Mouse (Mus musculus): ENCODE measurements around the gene Grap. TPM values are rescaled to one million over a fixed set of nuclear protein-coding genes. Genes with fewer than 3 reads are reported as not detected.

Grap gene
- polyA plus RNA-seq, 1 experiment from 2014 or later: 8.5 TPM

DNA sequence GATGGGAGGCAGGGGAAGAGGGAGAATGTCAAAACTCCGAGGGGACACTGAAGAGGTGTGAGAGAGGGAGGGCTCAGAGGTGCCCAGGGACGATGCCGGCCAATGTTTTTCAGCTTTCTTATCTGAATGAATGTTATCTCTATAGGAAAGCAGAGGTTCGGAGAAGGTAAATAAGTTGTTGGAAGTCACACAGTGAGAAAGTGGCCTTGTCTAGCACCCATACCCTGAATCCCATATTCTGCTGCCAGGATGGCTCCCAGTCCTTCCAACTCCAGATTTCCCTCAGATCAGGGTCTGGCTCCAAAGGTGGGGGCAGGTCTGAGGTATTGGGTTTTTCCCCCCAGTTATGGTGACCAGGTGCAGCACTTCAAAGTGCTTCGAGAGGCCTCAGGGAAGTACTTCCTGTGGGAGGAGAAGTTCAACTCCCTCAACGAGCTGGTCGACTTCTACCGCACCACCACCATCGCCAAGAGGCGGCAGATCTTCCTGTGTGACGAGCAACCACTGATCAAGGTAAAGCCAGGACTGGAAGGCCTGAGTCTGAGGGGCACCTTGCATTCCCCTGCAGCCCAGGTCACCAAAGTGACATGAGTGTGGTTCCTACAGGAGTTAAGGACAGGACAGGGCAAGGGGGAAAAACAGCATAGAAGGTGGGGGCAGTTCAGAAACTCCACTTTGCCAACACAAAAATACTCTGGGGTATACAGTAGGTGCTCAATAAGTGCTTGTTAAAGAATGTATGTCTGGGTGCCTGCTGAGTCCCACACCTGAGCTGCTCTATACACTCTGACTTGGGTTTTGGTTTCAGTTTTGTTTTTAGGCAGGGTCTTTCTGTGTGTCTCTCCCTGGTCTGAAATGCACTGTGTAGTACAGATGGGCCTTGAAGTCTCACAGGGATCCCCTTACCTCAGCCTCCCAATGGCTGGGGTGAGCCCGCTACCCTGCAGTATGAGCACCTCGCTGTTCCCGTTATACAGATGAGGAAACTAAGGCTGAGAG, 16.7 kb downstream of the Grap start:
- ATAC-seq (ENCODE audit: insufficient read depth, low FRiP score, low TSS enrichment) (no peak), DNase-seq (ENCODE audit: low spot score) (no peak)

GRCm38 (mm10) chr11:61671781-61672383, 18.8 kb downstream of the Grap start:
- peaks cover 10% of the 10 kb centered on the region for H3K4me1 ChIP-seq (ENCODE audit: control insufficient read depth, insufficient read depth, low read length)
- no peak for DNase-seq (ENCODE audit: low spot score)
- WGBS: 60% methylated on average over 19 of the region's 19 CpGs
- no peak overlapping the region for H3K9ac ChIP-seq (ENCODE audit: low read length)
- H3K27ac ChIP-seq (ENCODE audit: low read depth, low read length): no peak overlapping the region
- no peak for ATAC-seq (ENCODE audit: insufficient read depth, low FRiP score, low TSS enrichment)
- H3K4me2 ChIP-seq (ENCODE audit: low read depth): no peak overlapping the region
- H3K9me3 ChIP-seq (ENCODE audit: control insufficient read depth, low read length): no peaks in the 10 kb centered on the region
- no peaks in the 10 kb centered on the region for H3K27me3 ChIP-seq (ENCODE audit: control insufficient read depth, insufficient read depth, low read length)
- no peaks in the 10 kb centered on the region for H3K36me3 ChIP-seq (ENCODE audit: control insufficient read depth, insufficient read depth, low read length)
- no peak overlapping the region for H3K4me3 ChIP-seq (ENCODE audit: low read depth, low read length)

More for the DNA sequence above, 16.7 kb downstream of the Grap start:
- 79% methylated on average over 14 of the region's 14 CpGs for WGBS
- Histone ChIP-seq H3K36me3 (ENCODE audit: control insufficient read depth, insufficient read depth, low read length) (no peaks in the 10 kb centered on the region), H3K27ac (ENCODE audit: low read depth, low read length) (no peak overlapping the region), H3K4me3 (ENCODE audit: low read depth, low read length) (no peak overlapping the region), H3K4me1 (ENCODE audit: control insufficient read depth, insufficient read depth, low read length) (peaks cover 6% of the 10 kb centered on the region), H3K9me3 (ENCODE audit: control insufficient read depth, low read length) (no peaks in the 10 kb centered on the region), H3K4me2 (ENCODE audit: low read depth) (no peak overlapping the region), H3K27me3 (ENCODE audit: control insufficient read depth, insufficient read depth, low read length) (no peaks in the 10 kb centered on the region), H3K9ac (ENCODE audit: low read length) (no peak overlapping the region)

DNA sequence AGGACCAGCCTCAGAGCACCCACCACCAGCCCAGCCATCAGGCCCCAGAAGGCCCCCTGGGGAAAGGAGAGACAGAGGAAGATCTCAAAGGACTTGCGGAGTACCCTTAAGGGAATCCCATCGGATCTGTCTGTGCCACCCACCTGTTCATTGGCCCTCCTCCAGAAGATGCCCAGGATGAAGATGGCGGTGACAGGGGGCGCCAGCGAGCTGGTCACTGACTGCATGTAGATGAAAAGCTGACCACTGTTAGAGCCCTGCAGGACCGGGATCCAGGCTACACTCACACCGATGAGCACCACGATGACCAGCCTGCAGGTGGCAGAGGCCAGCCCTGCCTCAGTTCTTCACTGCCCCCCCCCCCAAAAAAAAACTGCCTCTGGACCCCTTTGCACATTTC, 20.6 kb downstream of the Grap start:
- Histone ChIP-seq H3K36me3 (ENCODE audit: control insufficient read depth, insufficient read depth, low read length) (no peaks in the 10 kb centered on the region), H3K4me2 (ENCODE audit: low read depth) (no peak overlapping the region), H3K27me3 (ENCODE audit: control insufficient read depth, insufficient read depth, low read length) (no peaks in the 10 kb centered on the region), H3K27ac (ENCODE audit: low read depth, low read length) (no peak overlapping the region), H3K4me1 (ENCODE audit: control insufficient read depth, insufficient read depth, low read length) (peaks cover 10% of the 10 kb centered on the region), H3K9me3 (ENCODE audit: control insufficient read depth, low read length) (no peaks in the 10 kb centered on the region), H3K9ac (ENCODE audit: low read length) (no peak overlapping the region), H3K4me3 (ENCODE audit: low read depth, low read length) (no peak overlapping the region)
- ATAC-seq (ENCODE audit: insufficient read depth, low FRiP score, low TSS enrichment): no peak
- 27% methylated on average over 8 of the region's 8 CpGs for WGBS
- no peak for DNase-seq (ENCODE audit: low spot score)

GRCm38 (mm10) chr11:61674151-61674838, 21.2 kb downstream of the Grap start:
- Histone ChIP-seq H3K4me2 (ENCODE audit: low read depth) (no peak overlapping the region), H3K36me3 (ENCODE audit: control insufficient read depth, insufficient read depth, low read length) (no peaks in the 10 kb centered on the region), H3K27ac (ENCODE audit: low read depth, low read length) (no peak overlapping the region), H3K27me3 (ENCODE audit: control insufficient read depth, insufficient read depth, low read length) (no peaks in the 10 kb centered on the region), H3K4me1 (ENCODE audit: control insufficient read depth, insufficient read depth, low read length) (peaks cover 10% of the 10 kb centered on the region), H3K9me3 (ENCODE audit: control insufficient read depth, low read length) (no peaks in the 10 kb centered on the region), H3K4me3 (ENCODE audit: low read depth, low read length) (no peak overlapping the region), H3K9ac (ENCODE audit: low read length) (no peak overlapping the region)
- peak; percentile 68 for ATAC-seq (ENCODE audit: insufficient read depth, low FRiP score, low TSS enrichment)
- DNase-seq (ENCODE audit: low spot score): no peak
- 19% methylated on average over 19 of the region's 19 CpGs for WGBS

DNA sequence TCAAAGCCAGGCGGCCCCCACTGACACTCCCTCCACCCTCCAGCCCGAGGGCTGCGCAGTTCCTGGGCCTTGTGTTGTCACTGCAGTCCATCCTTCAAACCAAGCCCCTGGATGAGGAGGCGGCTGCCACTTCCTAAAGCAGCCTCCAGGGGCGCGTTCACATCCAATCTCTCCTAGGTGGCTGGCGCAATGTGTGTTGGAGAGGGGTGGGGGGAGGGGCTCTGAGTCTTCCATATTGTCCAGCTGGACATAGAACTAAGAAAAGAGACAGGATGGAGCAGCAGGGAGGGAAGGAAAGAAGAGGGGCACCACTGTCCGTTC, 21.7 kb downstream of the Grap start:
- Histone ChIP-seq H3K27ac (ENCODE audit: low read depth, low read length) (no peak overlapping the region), H3K9ac (ENCODE audit: low read length) (no peak overlapping the region; the same call in 1 of the 2 replicates), H3K36me3 (ENCODE audit: control insufficient read depth, insufficient read depth, low read length) (no peaks in the 10 kb centered on the region), H3K4me2 (ENCODE audit: low read depth) (no peak overlapping the region), H3K9me3 (ENCODE audit: control insufficient read depth, low read length) (no peaks in the 10 kb centered on the region), H3K27me3 (ENCODE audit: control insufficient read depth, insufficient read depth, low read length) (no peaks in the 10 kb centered on the region), H3K4me1 (ENCODE audit: control insufficient read depth, insufficient read depth, low read length) (peaks cover 10% of the 10 kb centered on the region), H3K4me3 (ENCODE audit: low read depth, low read length) (no peak overlapping the region)
- ATAC-seq (ENCODE audit: insufficient read depth, low FRiP score, low TSS enrichment): peak; percentile 69
- WGBS: 2% methylated on average over 8 of the region's 8 CpGs
- DNase-seq (ENCODE audit: low spot score): peak; percentile 85

GRCm38 (mm10) chr11:61675332-61675731, 22.3 kb downstream of the Grap start:
- Histone ChIP-seq H3K27ac (ENCODE audit: low read depth, low read length) (no peak overlapping the region), H3K4me3 (ENCODE audit: low read depth, low read length) (no peak overlapping the region), H3K27me3 (ENCODE audit: control insufficient read depth, insufficient read depth, low read length) (no peaks in the 10 kb centered on the region), H3K36me3 (ENCODE audit: control insufficient read depth, insufficient read depth, low read length) (no peaks in the 10 kb centered on the region), H3K9me3 (ENCODE audit: control insufficient read depth, low read length) (no peaks in the 10 kb centered on the region), H3K4me1 (ENCODE audit: control insufficient read depth, insufficient read depth, low read length) (peaks cover 10% of the 10 kb centered on the region), H3K9ac (ENCODE audit: low read length) (no peak overlapping the region; the same call in 1 of the 2 replicates), H3K4me2 (ENCODE audit: low read depth) (no peak overlapping the region)
- WGBS: 47% methylated on average over 2 of the region's 2 CpGs
- DNase-seq (ENCODE audit: low spot score): no peak
- ATAC-seq (ENCODE audit: insufficient read depth, low FRiP score, low TSS enrichment): no peak

DNA sequence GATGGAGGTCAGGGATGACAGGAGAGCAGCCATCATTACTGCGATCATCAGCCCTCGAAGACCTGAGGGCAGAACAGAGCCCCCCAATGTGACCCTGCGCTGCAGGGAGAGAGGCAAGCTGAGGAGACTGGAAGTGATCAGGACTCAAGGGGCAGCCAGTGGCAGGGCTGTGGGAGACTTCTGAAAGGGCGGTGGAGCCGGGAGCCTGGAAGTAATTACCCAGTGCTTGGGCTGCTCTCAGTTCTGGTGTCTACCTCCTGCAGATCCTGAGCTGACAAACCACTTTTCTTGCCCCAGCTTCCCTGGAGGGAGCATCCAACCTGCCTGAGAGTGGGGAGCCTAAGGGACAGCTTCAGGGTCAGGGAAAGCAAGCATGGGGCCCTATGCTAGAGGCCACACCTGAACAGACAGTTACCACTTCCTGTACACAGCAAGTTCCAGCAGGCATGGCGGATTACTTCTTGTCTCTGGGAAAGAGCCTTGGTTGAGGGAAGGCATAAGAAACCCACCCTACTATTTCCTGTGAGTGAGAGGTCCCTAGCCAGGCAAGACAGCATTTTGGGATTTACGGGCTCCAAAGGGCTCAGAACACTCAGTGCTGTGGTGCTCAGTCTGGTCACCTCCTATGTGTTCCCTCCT, 23.3 kb downstream of the Grap start:
- H3K27me3 ChIP-seq (ENCODE audit: control insufficient read depth, insufficient read depth, low read length): no peaks in the 10 kb centered on the region
- DNase-seq (ENCODE audit: low spot score) (no peak), ATAC-seq (ENCODE audit: insufficient read depth, low FRiP score, low TSS enrichment) (no peak)
- no peak overlapping the region for H3K27ac ChIP-seq (ENCODE audit: low read depth, low read length)
- peaks cover 10% of the 10 kb centered on the region for H3K4me1 ChIP-seq (ENCODE audit: control insufficient read depth, insufficient read depth, low read length)
- 52% methylated on average over 7 of the region's 7 CpGs for WGBS
- no peak overlapping the region for H3K4me2 ChIP-seq (ENCODE audit: low read depth)
- H3K9ac ChIP-seq (ENCODE audit: low read length): no peak overlapping the region
- H3K36me3 ChIP-seq (ENCODE audit: control insufficient read depth, insufficient read depth, low read length): no peaks in the 10 kb centered on the region
- no peak overlapping the region for H3K4me3 ChIP-seq (ENCODE audit: low read depth, low read length)
- no peaks in the 10 kb centered on the region for H3K9me3 ChIP-seq (ENCODE audit: control insufficient read depth, low read length)

DNA sequence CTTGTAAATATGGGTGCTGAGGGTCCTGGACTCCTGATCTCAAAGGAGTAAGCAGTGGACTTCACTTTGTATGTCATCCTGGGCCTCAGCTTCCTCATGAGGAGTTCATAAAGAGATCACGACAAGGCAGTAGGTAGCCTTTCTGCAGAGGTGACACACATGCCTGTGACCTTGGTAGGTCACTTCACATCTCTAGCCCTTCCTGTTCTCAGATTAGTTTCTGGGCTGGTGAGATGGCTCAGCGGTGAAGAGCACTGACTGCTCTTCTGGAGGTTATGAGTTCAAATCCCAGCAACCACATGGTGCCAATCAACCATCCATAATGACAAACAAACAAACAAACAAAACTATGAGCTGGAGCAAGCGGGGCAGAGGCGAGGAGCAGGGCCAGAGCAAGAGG, 24.6 kb downstream of the Grap start:
- H3K9me3 ChIP-seq (ENCODE audit: control insufficient read depth, low read length): no peaks in the 10 kb centered on the region
- H3K27ac ChIP-seq (ENCODE audit: low read depth, low read length): no peak overlapping the region
- peaks cover 10% of the 10 kb centered on the region for H3K4me1 ChIP-seq (ENCODE audit: control insufficient read depth, insufficient read depth, low read length)
- DNase-seq (ENCODE audit: low spot score): no peak
- no peak overlapping the region for H3K4me3 ChIP-seq (ENCODE audit: low read depth, low read length)
- 86% methylated on average over 4 of the region's 4 CpGs for WGBS
- no peaks in the 10 kb centered on the region for H3K36me3 ChIP-seq (ENCODE audit: control insufficient read depth, insufficient read depth, low read length)
- no peaks in the 10 kb centered on the region for H3K27me3 ChIP-seq (ENCODE audit: control insufficient read depth, insufficient read depth, low read length)
- no peak overlapping the region for H3K9ac ChIP-seq (ENCODE audit: low read length)
- no peak overlapping the region for H3K4me2 ChIP-seq (ENCODE audit: low read depth)
- no peak for ATAC-seq (ENCODE audit: insufficient read depth, low FRiP score, low TSS enrichment)
